Mouse (Mus musculus) heart, embryonic 14.5 days (tissue): ENCODE data around the gene Dyrk4. TPM values are rescaled to one million over a fixed set of nuclear protein-coding genes. Genes with fewer than 3 reads are reported as not detected.

Experiments used
- ATAC-seq: fragments of 200-750 bp; cut with Nextera tagmentation; 2 replicates; pipeline ENCODE4 v1.8.0; 2017; ENCODE audit warnings: low read depth, moderate TSS enrichment; ENCODE audit not compliant: insufficient number of reproducible peaks, insufficient read depth, low FRiP score
- H3K27ac ChIP-seq, 2 experiments: fragments of 200-500 bp in 1 of 2; fragments of 300-500 bp in 1 of 2; sonication (generic) in 1 of 2; replicated peaks in 1 of 2; 2 replicates each; pipeline ENCODE4 v1.5.1; 2012 to 2014; ENCODE audit warnings: low read depth in 2 of 2, low read length in 2 of 2, control low read depth in 1 of 2, mild to moderate bottlenecking in 1 of 2, mixed read lengths in 1 of 2; ENCODE audit not compliant: control insufficient read depth in 1 of 2, insufficient read depth in 1 of 2
- H3K27me3 ChIP-seq: fragments of 300-500 bp; sonication (generic); 2 replicates; pipeline ENCODE4 v1.6.1; 2014; ENCODE audit warnings: mild to moderate bottlenecking, low read length, control low read depth; ENCODE audit not compliant: control insufficient read depth, insufficient read depth
- H3K36me3 ChIP-seq: fragments of 300-500 bp; sonication (generic); 2 replicates; pipeline ENCODE4 v1.6.1; 2014; ENCODE audit warnings: mild to moderate bottlenecking, control low read depth, low read length, mixed read lengths; ENCODE audit not compliant: control insufficient read depth, insufficient read depth
- H3K4me1 ChIP-seq, 2 experiments: fragments of 200-500 bp in 1 of 2; fragments of 300-500 bp in 1 of 2; sonication (generic) in 1 of 2; 2 replicates each; pipeline ENCODE4 v1.6.1; 2012 to 2014; ENCODE audit warnings: low read length in 2 of 2, control low read depth in 1 of 2, mixed read lengths in 1 of 2; ENCODE audit not compliant: control insufficient read depth in 2 of 2, insufficient read depth in 2 of 2
- H3K4me2 ChIP-seq: fragments of 300-500 bp; sonication (generic); 2 replicates; pipeline ENCODE4 v1.6.1; 2014; ENCODE audit warnings: mild to moderate bottlenecking, low read length
- H3K4me3 ChIP-seq, 2 experiments: fragments of 200-500 bp in 1 of 2; fragments of 300-500 bp in 1 of 2; sonication (generic) in 1 of 2; 2 replicates each; pipeline ENCODE4 v1.5.1; 2012 to 2014; ENCODE audit warnings: low read length in 2 of 2, mild to moderate bottlenecking in 2 of 2, control low read depth in 1 of 2, low read depth in 1 of 2, moderate library complexity in 1 of 2; ENCODE audit not compliant: control insufficient read depth in 1 of 2, insufficient read depth in 1 of 2
- H3K9ac ChIP-seq: fragments of 300-500 bp; sonication (generic); 2 replicates; pipeline ENCODE4 v1.6.1; 2014; ENCODE audit warnings: mild to moderate bottlenecking, low read length
- H3K9me3 ChIP-seq: fragments of 300-500 bp; sonication (generic); 2 replicates; pipeline ENCODE4 v1.6.1; 2016; ENCODE audit warnings: low read length, control low read depth; ENCODE audit not compliant: control insufficient read depth
- WGBS: fragments of 180-500 bp; shearing (Covaris S2); extraction: QIAGEN DNeasy Blood & Tissue Kit; methylation state at CpG from one replicate; pipeline ENCODE4 v1.1.7; 2014; 5-methylcytosine and 5-hydroxymethylcytosine counted together
- polyA plus RNA-seq: library from polyadenylated mRNA; unstranded; fragments of >200 nt; fragmentation: Nextera tagmentation; extraction: Ambion mirVana; gene quantifications from 2 replicates; pipeline ENCODE4 v1.2.1, GENCODE M21; 2014

Gene Dyrk4
- polyA plus RNA-seq, result not detected in 2 replicates

DNA sequence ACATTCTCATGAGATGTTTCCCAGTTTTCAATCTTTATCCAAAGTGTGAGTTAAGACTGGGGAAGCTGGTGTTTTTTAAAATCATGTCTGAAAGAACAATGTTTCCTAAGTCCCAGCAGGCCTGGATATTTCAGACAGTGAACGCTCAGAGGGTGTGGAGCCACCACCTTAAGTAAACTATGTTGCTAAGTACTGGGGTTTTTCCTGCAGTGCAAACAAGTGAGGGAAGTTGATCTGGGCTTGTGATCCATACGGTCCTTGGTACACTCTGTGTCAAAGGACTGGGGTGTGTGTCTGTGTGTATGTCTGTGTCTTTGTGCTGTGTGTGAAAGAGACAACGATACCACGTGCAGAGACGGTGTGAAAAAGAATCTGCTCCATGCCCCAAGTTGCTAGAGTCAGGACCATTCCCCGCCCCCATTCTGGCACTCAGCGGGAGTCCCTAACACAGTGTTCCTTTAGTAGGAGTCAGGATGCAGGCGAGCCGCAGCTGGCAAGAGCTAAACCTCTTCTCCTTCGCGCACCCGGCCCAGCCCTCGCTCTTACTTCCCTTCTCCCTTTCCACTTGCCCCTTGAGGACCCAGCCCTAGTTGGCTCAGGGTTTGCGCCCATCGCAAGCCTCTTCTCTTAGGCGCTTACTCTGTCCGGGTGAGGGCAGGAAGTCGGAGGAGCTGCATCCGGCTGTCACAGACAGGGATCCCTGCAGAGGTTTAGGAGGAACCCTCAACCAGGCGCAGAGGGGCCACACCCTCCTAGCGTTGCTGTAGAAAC is at the start of gene Dyrk4:
Gene Dyrk4 (minus strand): TSS at position 729 of the 771 bp plus-strand sequence.
- no peaks in the 10 kb centered on the region for H3K27me3 ChIP-seq
- H3K27ac ChIP-seq, result no peak within 1 kb of the TSS
- peak within 1 kb of the TSS; percentile 28 to 37 for H3K4me3 ChIP-seq
- 10% methylated on average over 21 of the region's 21 CpGs for WGBS
- H3K4me1 ChIP-seq, result peaks cover 5 to 6% of the 10 kb centered on the region in 2 experiments; a peak in 3 of 4 replicates
- H3K9me3 ChIP-seq, result no peaks in the 10 kb centered on the region
- H3K9ac ChIP-seq, result peak within 1 kb of the TSS; percentile 41; the same call in 1 of the 2 replicates
- peaks cover 41% of the 10 kb centered on the region for H3K36me3 ChIP-seq
- no peak; the same call in 1 of the 2 replicates for ATAC-seq
- peak within 1 kb of the TSS; percentile 53 for H3K4me2 ChIP-seq

DNA sequence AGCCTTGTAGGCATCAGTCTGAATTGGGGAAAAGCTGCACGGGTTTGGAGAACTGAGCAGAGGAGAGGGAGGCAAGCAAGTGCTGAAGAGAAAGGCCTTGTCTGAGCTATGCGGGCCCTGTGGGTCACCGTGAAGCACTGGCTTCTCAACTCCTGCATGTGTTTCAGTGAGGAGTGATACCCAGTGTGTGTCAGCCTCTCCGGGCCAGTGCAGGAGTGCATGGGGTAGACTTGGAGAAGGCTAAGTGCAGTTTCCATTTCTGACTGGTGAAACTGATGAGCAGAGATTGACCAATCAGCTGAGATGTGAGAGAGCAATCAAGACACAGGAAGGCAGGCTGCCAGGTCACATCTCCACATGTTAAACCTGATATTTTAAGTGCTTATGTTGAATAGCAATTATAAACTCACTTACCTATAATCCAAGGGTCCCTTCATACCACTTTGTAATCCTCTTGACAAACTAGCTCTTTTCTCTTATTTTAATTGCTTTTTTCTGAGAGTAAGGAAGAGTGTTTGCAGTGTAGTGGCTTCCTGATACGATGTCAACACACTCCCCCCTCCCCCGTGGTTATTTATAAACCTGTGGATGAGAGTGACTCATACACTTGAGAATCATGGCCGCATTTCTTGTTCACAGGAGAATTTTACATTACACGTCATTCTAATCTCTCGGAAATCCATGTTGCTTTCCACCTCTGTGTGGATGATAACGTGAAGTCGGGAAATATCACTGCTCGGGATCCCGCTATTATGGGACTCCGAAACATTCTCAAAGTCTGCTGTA is 44.8 kb upstream of the Dyrk4 start:
- H3K36me3 ChIP-seq, result peaks cover 27% of the 10 kb centered on the region
- no peak overlapping the region for H3K9ac ChIP-seq
- H3K27ac ChIP-seq, result peak overlapping the region; percentile 70 to 73

DNA sequence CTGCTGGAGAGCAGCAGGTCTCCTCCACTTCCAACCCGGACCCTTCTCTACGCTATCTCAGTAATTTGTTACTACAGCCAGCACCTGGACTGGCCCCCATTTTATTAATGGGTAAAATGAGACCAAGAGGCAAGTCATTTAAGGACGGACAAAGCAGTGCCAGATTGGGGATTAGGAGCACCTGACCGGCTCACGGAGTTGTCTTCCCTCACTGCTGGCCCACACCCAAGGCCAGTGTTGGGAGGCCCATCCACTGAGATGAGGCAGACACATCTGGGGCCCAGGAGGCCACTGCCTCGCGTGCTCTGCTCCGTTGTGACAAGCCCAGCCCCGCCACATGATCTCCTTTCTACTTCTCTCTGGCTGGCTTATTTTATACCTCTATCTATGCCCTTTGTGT is 41.8 kb upstream of the Dyrk4 start:
- H3K9me3 ChIP-seq, result no peaks in the 10 kb centered on the region
- no peak overlapping the region for H3K27ac ChIP-seq
- peaks cover 27% of the 10 kb centered on the region for H3K36me3 ChIP-seq
- H3K27me3 ChIP-seq, result no peaks in the 10 kb centered on the region
- no peak overlapping the region for H3K9ac ChIP-seq
- no peak for ATAC-seq
- WGBS, result 67% methylated on average over 9 of the region's 9 CpGs
- peaks cover 10 to 27% of the 10 kb centered on the region in 2 experiments for H3K4me1 ChIP-seq
- no peak overlapping the region for H3K4me3 ChIP-seq
- H3K4me2 ChIP-seq, result no peak overlapping the region

More for the DNA sequence above, 44.8 kb upstream of the Dyrk4 start:
- ATAC-seq, result no peak
- H3K27me3 ChIP-seq, result no peaks in the 10 kb centered on the region
- H3K4me1 ChIP-seq, result peaks cover 12 to 27% of the 10 kb centered on the region in 2 experiments
- peak overlapping the region; percentile 40 for H3K4me2 ChIP-seq
- H3K9me3 ChIP-seq, result no peaks in the 10 kb centered on the region
- H3K4me3 ChIP-seq, result no peak overlapping the region
- WGBS, result 22% methylated on average over 14 of the region's 14 CpGs

DNA sequence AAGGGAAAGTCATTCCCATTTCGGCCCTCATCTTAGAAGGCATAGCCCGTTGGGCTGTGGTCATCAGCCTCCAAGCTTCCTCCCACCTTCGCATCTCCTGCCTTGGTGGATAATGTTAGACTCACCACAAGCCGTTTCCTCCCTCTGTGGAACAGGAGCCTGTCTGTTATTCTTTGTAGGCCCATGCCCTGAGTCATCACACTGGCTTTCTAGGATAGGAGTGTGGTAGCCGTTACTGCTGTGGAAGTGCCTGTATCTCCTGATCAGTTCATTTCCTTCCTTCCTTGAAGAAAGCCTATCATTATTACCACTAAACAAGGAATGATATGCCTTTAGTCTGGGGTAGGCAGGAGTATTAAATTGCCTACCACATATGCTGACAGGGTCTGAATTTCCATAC is 41.1 kb upstream of the Dyrk4 start:
- peaks cover 8 to 27% of the 10 kb centered on the region in 2 experiments for H3K4me1 ChIP-seq
- no peak overlapping the region for H3K27ac ChIP-seq
- no peak overlapping the region for H3K4me2 ChIP-seq
- H3K9ac ChIP-seq, result no peak overlapping the region
- H3K36me3 ChIP-seq, result peaks cover 25% of the 10 kb centered on the region
- no peak for ATAC-seq
- 58% methylated on average over 5 of the region's 5 CpGs for WGBS
- H3K9me3 ChIP-seq, result no peaks in the 10 kb centered on the region
- no peaks in the 10 kb centered on the region for H3K27me3 ChIP-seq
- no peak overlapping the region for H3K4me3 ChIP-seq

DNA sequence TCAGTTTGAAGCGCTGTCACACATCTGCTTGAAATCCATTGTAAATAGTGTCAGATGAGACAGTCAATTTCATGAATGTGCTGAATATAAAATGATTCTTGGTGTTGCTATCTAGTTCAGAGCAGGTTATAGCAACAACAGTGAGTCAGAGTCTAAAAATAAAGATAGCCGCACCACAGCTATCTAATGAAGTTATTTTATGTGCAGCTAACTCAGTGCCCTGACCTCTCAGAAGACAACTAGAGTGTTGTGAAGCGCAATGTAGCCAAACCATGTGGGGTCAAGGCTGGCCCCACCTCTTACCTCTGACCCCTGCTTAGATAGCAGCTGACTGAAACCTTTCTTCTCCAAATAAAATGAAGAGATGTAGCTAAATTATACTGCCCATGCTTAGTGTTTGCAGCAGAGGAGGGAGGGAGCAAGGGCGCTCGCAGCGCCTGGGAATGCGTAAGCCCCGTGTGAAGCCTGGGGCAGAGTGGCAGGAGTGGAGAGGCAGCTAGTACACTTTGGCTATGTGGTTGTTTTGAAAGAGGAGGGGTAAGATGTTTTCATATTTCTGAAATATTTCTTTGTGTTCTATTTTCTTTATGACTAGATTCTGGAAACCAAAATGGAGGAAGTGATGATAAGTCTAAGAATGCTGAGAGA is 39.9 kb upstream of the Dyrk4 start:
- WGBS, result 44% methylated on average over 8 of the region's 8 CpGs
- H3K9ac ChIP-seq, result no peak overlapping the region
- peak; percentile 56; the same call in 1 of the 2 replicates for ATAC-seq
- H3K27me3 ChIP-seq, result no peaks in the 10 kb centered on the region
- peaks cover 33% of the 10 kb centered on the region for H3K36me3 ChIP-seq
- no peak overlapping the region for H3K4me3 ChIP-seq
- no peaks in the 10 kb centered on the region for H3K9me3 ChIP-seq
- H3K27ac ChIP-seq, result peak overlapping the region; percentile 88 to 95
- H3K4me2 ChIP-seq, result 0 out of 2 replicates have a peak overlapping the region, but pooled peaks have one; percentile 11
- peaks cover 8 to 21% of the 10 kb centered on the region in 2 experiments for H3K4me1 ChIP-seq

- ATAC-seq, result no peak
- H3K27ac ChIP-seq, result no peak overlapping the region
- H3K4me1 ChIP-seq, result no peaks in the 10 kb centered on the region
- no peak overlapping the region for H3K4me3 ChIP-seq
- H3K36me3 ChIP-seq, result peaks cover 38% of the 10 kb centered on the region
- 7% methylated on average over 10 of the region's 10 CpGs for WGBS
- H3K4me2 ChIP-seq, result no peak overlapping the region
- H3K9ac ChIP-seq, result no peak overlapping the region
- no peaks in the 10 kb centered on the region for H3K9me3 ChIP-seq
- H3K27me3 ChIP-seq, result no peaks in the 10 kb centered on the region
Observed at GRCm38 (mm10) chr6:126955734-126956133, 34.1 kb upstream of the Dyrk4 start.

- WGBS, result 89% methylated on average over 4 of the region's 4 CpGs
- Histone ChIP-seq H3K27ac (no peak overlapping the region), H3K4me1 (no peaks in the 10 kb centered on the region), H3K9ac (no peak overlapping the region), H3K9me3 (no peaks in the 10 kb centered on the region), H3K4me3 (no peak overlapping the region), H3K27me3 (no peaks in the 10 kb centered on the region), H3K4me2 (no peak overlapping the region), H3K36me3 (peaks cover 59% of the 10 kb centered on the region)
- no peak for ATAC-seq
Observed at GRCm38 (mm10) chr6:126948336-126948735, 26.7 kb upstream of the Dyrk4 start.
